Mouse (Mus musculus) liver, embryonic 15.5 days (tissue): ENCODE measurements at regions not wholly inside any gene's neighbourhood (a gene's known extent, or its start where the extent isn't known, plus 50 kb on each side); places are given as distances from the start of the nearest gene placed in this dataset.

Experiments
- ATAC-seq: fragments of 200-750 bp; cut with Nextera tagmentation; 2 replicates; pipeline ENCODE4 v1.8.0; 2017; ENCODE audit warnings: moderate number of reproducible peaks, mild to moderate bottlenecking, moderate library complexity; ENCODE audit not compliant: insufficient read depth
- H3K27ac ChIP-seq: fragments of 300-500 bp; sonication (generic); replicated peaks from 2 replicates; pipeline ENCODE4 v1.5.1; 2015; ENCODE audit warnings: mild to moderate bottlenecking, inconsistent platforms
- H3K27me3 ChIP-seq: fragments of 300-500 bp; sonication (generic); 2 replicates; pipeline ENCODE4 v1.6.1; 2015; ENCODE audit warnings: mild to moderate bottlenecking, inconsistent platforms
- H3K36me3 ChIP-seq: fragments of 300-500 bp; sonication (generic); replicated peaks from 2 replicates; pipeline ENCODE4 v1.6.1; 2015; ENCODE audit warnings: moderate library complexity, mild to moderate bottlenecking, inconsistent platforms
- H3K4me1 ChIP-seq: fragments of 300-500 bp; sonication (generic); replicated peaks from 2 replicates; pipeline ENCODE4 v1.6.1; 2015; ENCODE audit warnings: inconsistent platforms
- H3K4me2 ChIP-seq: fragments of 300-500 bp; sonication (generic); 2 replicates; pipeline ENCODE4 v1.6.1; 2015; ENCODE audit warnings: moderate library complexity, mild to moderate bottlenecking, inconsistent platforms
- H3K4me3 ChIP-seq: fragments of 300-500 bp; sonication (generic); replicated peaks from 2 replicates; pipeline ENCODE4 v1.5.1; 2015; ENCODE audit warnings: mild to moderate bottlenecking, inconsistent platforms
- H3K9ac ChIP-seq: fragments of 300-500 bp; sonication (generic); 2 replicates; pipeline ENCODE4 v1.6.1; 2015; ENCODE audit warnings: moderate library complexity, mild to moderate bottlenecking, inconsistent platforms
- H3K9me3 ChIP-seq: fragments of 300-500 bp; sonication (generic); replicated peaks from 2 replicates; pipeline ENCODE4 v1.6.1; 2016; ENCODE audit warnings: inconsistent platforms
- WGBS: fragments of 180-500 bp; shearing (Covaris S2); methylation state at CpG from one replicate; pipeline ENCODE4 v1.1.7; 2015; ENCODE audit warnings: mixed read lengths; ENCODE audit not compliant: insufficient replicate concordance; 5-methylcytosine and 5-hydroxymethylcytosine counted together

GRCm38 (mm10) chr15:11607489-11607888 is 208.0 kb upstream of the Tars start:
- H3K4me2 ChIP-seq, result no peak overlapping the region
- H3K9me3 ChIP-seq, result no peaks in the 10 kb centered on the region
- no peaks in the 10 kb centered on the region for H3K4me1 ChIP-seq
- H3K9ac ChIP-seq, result no peak overlapping the region
- H3K27ac ChIP-seq, result no peak overlapping the region
- H3K27me3 ChIP-seq, result no peaks in the 10 kb centered on the region
- no peak for ATAC-seq
- H3K36me3 ChIP-seq, result no peaks in the 10 kb centered on the region
- H3K4me3 ChIP-seq, result no peak overlapping the region

- Histone ChIP-seq H3K9me3 (no peaks in the 10 kb centered on the region), H3K36me3 (no peaks in the 10 kb centered on the region), H3K9ac (no peak overlapping the region), H3K4me3 (no peak overlapping the region), H3K4me1 (no peaks in the 10 kb centered on the region), H3K4me2 (no peak overlapping the region), H3K27me3 (no peaks in the 10 kb centered on the region), H3K27ac (no peak overlapping the region)
- WGBS, result 64% methylated on average over 4 of the region's 4 CpGs
- ATAC-seq, result no peak
Observed at GRCm38 (mm10) chr15:11605677-11606076, 206.2 kb upstream of the Tars start.

- WGBS, result 64% methylated on average over 6 of the region's 6 CpGs
- Histone ChIP-seq H3K4me1 (no peaks in the 10 kb centered on the region), H3K4me2 (no peak overlapping the region), H3K27me3 (no peaks in the 10 kb centered on the region), H3K4me3 (no peak overlapping the region), H3K36me3 (no peaks in the 10 kb centered on the region), H3K27ac (no peak overlapping the region), H3K9ac (no peak overlapping the region), H3K9me3 (no peaks in the 10 kb centered on the region)
- ATAC-seq, result no peak
Observed at GRCm38 (mm10) chr15:11597021-11597420, 197.6 kb upstream of the Tars start.

- no peaks in the 10 kb centered on the region for H3K36me3 ChIP-seq
- no peak overlapping the region for H3K27ac ChIP-seq
- ATAC-seq, result no peak
- 21% methylated on average over 9 of the region's 9 CpGs for WGBS
- H3K4me3 ChIP-seq, result no peak overlapping the region
- no peaks in the 10 kb centered on the region for H3K4me1 ChIP-seq
- no peaks in the 10 kb centered on the region for H3K27me3 ChIP-seq
- no peaks in the 10 kb centered on the region for H3K9me3 ChIP-seq
- no peak overlapping the region for H3K4me2 ChIP-seq
- no peak overlapping the region for H3K9ac ChIP-seq
Observed at GRCm38 (mm10) chr15:11590542-11591116, 191.2 kb upstream of the Tars start.

GRCm38 (mm10) chr15:11589795-11590194 is 190.3 kb upstream of the Tars start:
- no peak overlapping the region for H3K4me3 ChIP-seq
- no peak overlapping the region for H3K4me2 ChIP-seq
- H3K9me3 ChIP-seq, result no peaks in the 10 kb centered on the region
- 45% methylated on average over 7 of the region's 7 CpGs for WGBS
- no peaks in the 10 kb centered on the region for H3K36me3 ChIP-seq
- no peak for ATAC-seq
- H3K4me1 ChIP-seq, result no peaks in the 10 kb centered on the region
- H3K9ac ChIP-seq, result no peak overlapping the region
- H3K27ac ChIP-seq, result no peak overlapping the region
- no peaks in the 10 kb centered on the region for H3K27me3 ChIP-seq

- WGBS, result 52% methylated on average over 2 of the region's 2 CpGs
- H3K27ac ChIP-seq, result no peak overlapping the region
Observed at GRCm38 (mm10) chr15:11586384-11586783, 186.9 kb upstream of the Tars start.

GRCm38 (mm10) chr15:11584155-11584554 is 184.7 kb upstream of the Tars start:
- WGBS, result 62% methylated on average over 2 of the region's 2 CpGs
- Histone ChIP-seq H3K4me2 (no peak overlapping the region), H3K27ac (no peak overlapping the region), H3K27me3 (no peaks in the 10 kb centered on the region), H3K9ac (no peak overlapping the region), H3K36me3 (no peaks in the 10 kb centered on the region), H3K4me3 (no peak overlapping the region), H3K4me1 (no peaks in the 10 kb centered on the region), H3K9me3 (no peaks in the 10 kb centered on the region)
- ATAC-seq, result no peak

More at GRCm38 (mm10) chr15:11586384-11586783, 186.9 kb upstream of the Tars start:
- no peak overlapping the region for H3K4me2 ChIP-seq
- H3K36me3 ChIP-seq, result no peaks in the 10 kb centered on the region
- H3K9ac ChIP-seq, result no peak overlapping the region
- H3K4me1 ChIP-seq, result no peaks in the 10 kb centered on the region
- ATAC-seq, result no peak
- H3K27me3 ChIP-seq, result no peaks in the 10 kb centered on the region
- no peak overlapping the region for H3K4me3 ChIP-seq
- H3K9me3 ChIP-seq, result no peaks in the 10 kb centered on the region

GRCm38 (mm10) chr15:11578331-11578730 is 178.9 kb upstream of the Tars start:
- Histone ChIP-seq H3K4me1 (no peaks in the 10 kb centered on the region), H3K4me3 (no peak overlapping the region), H3K4me2 (no peak overlapping the region), H3K27me3 (no peaks in the 10 kb centered on the region), H3K9ac (no peak overlapping the region), H3K36me3 (no peaks in the 10 kb centered on the region), H3K9me3 (no peaks in the 10 kb centered on the region), H3K27ac (no peak overlapping the region)
- WGBS, result 52% methylated on average over 1 of the region's 1 CpGs
- no peak for ATAC-seq

GRCm38 (mm10) chr15:11574359-11574758 is 174.9 kb upstream of the Tars start:
- Histone ChIP-seq H3K4me2 (no peak overlapping the region), H3K27me3 (no peaks in the 10 kb centered on the region), H3K4me3 (no peak overlapping the region), H3K9me3 (no peaks in the 10 kb centered on the region), H3K36me3 (no peaks in the 10 kb centered on the region), H3K27ac (no peak overlapping the region), H3K9ac (no peak overlapping the region), H3K4me1 (no peaks in the 10 kb centered on the region)
- 46% methylated on average over 2 of the region's 2 CpGs for WGBS
- no peak for ATAC-seq

GRCm38 (mm10) chr15:11573496-11573895 is 174.0 kb upstream of the Tars start:
- no peaks in the 10 kb centered on the region for H3K36me3 ChIP-seq
- H3K4me1 ChIP-seq, result no peaks in the 10 kb centered on the region
- no peak for ATAC-seq
- no peaks in the 10 kb centered on the region for H3K9me3 ChIP-seq
- H3K27ac ChIP-seq, result no peak overlapping the region
- no peak overlapping the region for H3K4me3 ChIP-seq
- 61% methylated on average over 2 of the region's 2 CpGs for WGBS
- no peak overlapping the region for H3K4me2 ChIP-seq
- no peak overlapping the region for H3K9ac ChIP-seq
- no peaks in the 10 kb centered on the region for H3K27me3 ChIP-seq

- H3K4me1 ChIP-seq, result no peaks in the 10 kb centered on the region
- WGBS, result 78% methylated on average over 4 of the region's 4 CpGs
- no peak for ATAC-seq
- no peaks in the 10 kb centered on the region for H3K9me3 ChIP-seq
- H3K4me2 ChIP-seq, result no peak overlapping the region
- H3K36me3 ChIP-seq, result no peaks in the 10 kb centered on the region
- no peak overlapping the region for H3K27ac ChIP-seq
- H3K9ac ChIP-seq, result no peak overlapping the region
- H3K4me3 ChIP-seq, result no peak overlapping the region
- no peaks in the 10 kb centered on the region for H3K27me3 ChIP-seq
Observed at GRCm38 (mm10) chr15:11572063-11572462, 172.6 kb upstream of the Tars start.

- 22% methylated on average over 10 of the region's 10 CpGs for WGBS
- no peaks in the 10 kb centered on the region for H3K9me3 ChIP-seq
- no peak overlapping the region for H3K9ac ChIP-seq
- no peaks in the 10 kb centered on the region for H3K36me3 ChIP-seq
- H3K4me2 ChIP-seq, result no peak overlapping the region
- no peak overlapping the region for H3K4me3 ChIP-seq
- H3K27me3 ChIP-seq, result no peaks in the 10 kb centered on the region
- ATAC-seq, result no peak
- no peak overlapping the region for H3K27ac ChIP-seq
- H3K4me1 ChIP-seq, result no peaks in the 10 kb centered on the region
Observed at GRCm38 (mm10) chr15:11565503-11566031, 166.1 kb upstream of the Tars start.
